Mouse (Mus musculus) MEL (cell line): ENCODE measurements around the gene Trappc10. TPM values are rescaled to one million over a fixed set of nuclear protein-coding genes. Genes with fewer than 3 reads are reported as not detected.

Source experiments
- DNase-seq: peaks from one replicate; pipeline ENCODE4 v3.0.0; 2011; ENCODE audit warnings: low read depth, low spot score
- H3K27ac ChIP-seq: 2 replicates; pipeline ENCODE4 v1.5.1; 2012; ENCODE audit warnings: low read depth, mild to moderate bottlenecking, control low read depth, low read length, moderate library complexity; ENCODE audit not compliant: control insufficient read depth
- H3K27me3 ChIP-seq, 2 experiments: fragments of 150-350 bp in 1 of 2; sonication (generic) in 1 of 2; 2 replicates each; pipeline ENCODE4 v1.6.1; 2012; ENCODE audit warnings: low read length in 2 of 2, mild to moderate bottlenecking in 2 of 2, improper control_type of control experiment in 1 of 2, moderate library complexity in 1 of 2; ENCODE audit not compliant: insufficient read depth in 2 of 2, control insufficient read depth in 1 of 2
- H3K36me3 ChIP-seq, 2 experiments: 2 replicates each; pipeline ENCODE4 v1.6.1; 2012 to 2014; ENCODE audit warnings: low read length in 2 of 2, improper control_type of control experiment in 1 of 2, inconsistent platforms in 1 of 2, mild to moderate bottlenecking in 1 of 2; ENCODE audit not compliant: insufficient read depth in 2 of 2, control insufficient read depth in 1 of 2
- H3K4me1 ChIP-seq, 2 experiments: fragments of 150-350 bp in 1 of 2; sonication (generic) in 1 of 2; 2 replicates each; pipeline ENCODE4 v1.6.1; 2012; ENCODE audit warnings: low read length in 2 of 2, improper control_type of control experiment in 1 of 2, mild to moderate bottlenecking in 1 of 2; ENCODE audit not compliant: insufficient read depth in 2 of 2, control insufficient read depth in 1 of 2
- H3K4me3 ChIP-seq, 2 experiments: fragments of 150-350 bp in 1 of 2; sonication (generic) in 1 of 2; 2 replicates each; pipeline ENCODE4 v1.5.1; 2012; ENCODE audit warnings: low read depth in 2 of 2, low read length in 2 of 2, mild to moderate bottlenecking in 2 of 2, moderate library complexity in 2 of 2, control low read depth in 1 of 2, improper control_type of control experiment in 1 of 2; ENCODE audit not compliant: control insufficient read depth in 1 of 2, insufficient read depth in 1 of 2
- H3K79me2 ChIP-seq: 2 replicates; pipeline ENCODE4 v1.6.1; 2012; ENCODE audit warnings: mild to moderate bottlenecking, low read length, moderate library complexity; ENCODE audit not compliant: control insufficient read depth, poor library complexity, insufficient read depth
- H3K9ac ChIP-seq: 2 replicates; pipeline ENCODE4 v1.6.1; 2012; ENCODE audit warnings: low read depth, mild to moderate bottlenecking, control low read depth, low read length, moderate library complexity; ENCODE audit not compliant: control insufficient read depth, poor library complexity, severe bottlenecking
- H3K9me3 ChIP-seq: fragments of 150-350 bp; sonication (generic); replicated peaks from 2 replicates; pipeline ENCODE4 v1.6.1; 2012; ENCODE audit warnings: mild to moderate bottlenecking, low read length, improper control_type of control experiment, moderate library complexity; ENCODE audit not compliant: insufficient read depth
- CHD1 ChIP-seq: IDR thresholded peaks from 2 replicates; pipeline ENCODE4 v1.6.1; 2012; ENCODE audit warnings: low read depth, mild to moderate bottlenecking, inconsistent platforms, low read length, improper control_type of control experiment
- E2F4 ChIP-seq: IDR thresholded peaks from 2 replicates; pipeline ENCODE4 v1.6.1; 2011; ENCODE audit warnings: low read depth, low read length, improper control_type of control experiment, borderline replicate concordance
- ELF1 ChIP-seq: IDR thresholded peaks from 2 replicates; pipeline ENCODE4 v1.6.1; 2014; ENCODE audit warnings: low read depth, mild to moderate bottlenecking, inconsistent platforms, low read length, improper control_type of control experiment, moderate library complexity
- ETS1 ChIP-seq: IDR thresholded peaks from 2 replicates; pipeline ENCODE4 v1.6.1; 2012; ENCODE audit warnings: low read depth, mild to moderate bottlenecking, inconsistent platforms, low read length, improper control_type of control experiment, moderate library complexity
- GABPA ChIP-seq: IDR thresholded peaks from 2 replicates; pipeline ENCODE4 v1.6.1; 2012; ENCODE audit warnings: low read depth, mild to moderate bottlenecking, inconsistent platforms, low read length, improper control_type of control experiment, moderate library complexity
- HCFC1 ChIP-seq: IDR thresholded peaks from 2 replicates; pipeline ENCODE4 v1.6.1; 2012; ENCODE audit warnings: low read depth, mild to moderate bottlenecking, inconsistent platforms, low read length, improper control_type of control experiment, moderate library complexity
- JUND ChIP-seq: IDR thresholded peaks from 2 replicates; pipeline ENCODE4 v1.6.1; 2011; ENCODE audit warnings: low read depth, mild to moderate bottlenecking, improper control_type of control experiment, low read length
- KAT2A ChIP-seq: conservative IDR thresholded peaks from 2 replicates; pipeline ENCODE4 v1.6.1; 2012; ENCODE audit warnings: low read depth, low read length, improper control_type of control experiment, inconsistent platforms
- MAX ChIP-seq: IDR thresholded peaks from 2 replicates; pipeline ENCODE4 v1.6.1; 2011; ENCODE audit warnings: low read length, improper control_type of control experiment
- MAZ ChIP-seq: IDR thresholded peaks from 2 replicates; pipeline ENCODE4 v1.6.1; 2012; ENCODE audit warnings: low read depth, mild to moderate bottlenecking, inconsistent platforms, low read length, improper control_type of control experiment
- MYC ChIP-seq: IDR thresholded peaks from 2 replicates; pipeline ENCODE4 v1.6.1; 2011; ENCODE audit warnings: low read depth, mild to moderate bottlenecking, low read length, improper control_type of control experiment, moderate library complexity
- NELFE ChIP-seq: IDR thresholded peaks from 2 replicates; pipeline ENCODE4 v1.6.1; 2011; ENCODE audit warnings: low read depth, low read length, improper control_type of control experiment
- NRF1 ChIP-seq: IDR thresholded peaks from 2 replicates; pipeline ENCODE4 v1.6.1; 2014; ENCODE audit warnings: low read depth, mild to moderate bottlenecking, inconsistent platforms, low read length, improper control_type of control experiment, moderate library complexity; ENCODE audit not compliant: poor library complexity, insufficient read depth, severe bottlenecking
- POLR2A ChIP-seq, 2 experiments: IDR thresholded peaks; 2 replicates each; pipeline ENCODE4 v1.6.1; 2011 to 2012; ENCODE audit warnings: low read length in 2 of 2, mild to moderate bottlenecking in 2 of 2, control low read depth in 1 of 2, improper control_type of control experiment in 1 of 2, low read depth in 1 of 2, moderate library complexity in 1 of 2; ENCODE audit not compliant: control insufficient read depth in 1 of 2, insufficient read depth in 1 of 2, poor library complexity in 1 of 2
- POLR2AphosphoS2 ChIP-seq: IDR thresholded peaks from 2 replicates; pipeline ENCODE4 v1.6.1; 2011; ENCODE audit warnings: low read length, improper control_type of control experiment
- POLR2AphosphoS5 ChIP-seq: IDR thresholded peaks from 2 replicates; pipeline ENCODE4 v1.6.1; 2012; ENCODE audit warnings: low read depth, borderline replicate concordance, mild to moderate bottlenecking, inconsistent platforms, low read length, moderate library complexity, mixed read lengths
- RCOR1 ChIP-seq: IDR thresholded peaks from 2 replicates; pipeline ENCODE4 v1.6.1; 2012; ENCODE audit warnings: low read depth, mild to moderate bottlenecking, inconsistent platforms, low read length, improper control_type of control experiment
- TAL1 ChIP-seq: IDR thresholded peaks from 2 replicates; pipeline ENCODE4 v1.6.1; 2012; ENCODE audit warnings: mild to moderate bottlenecking, inconsistent platforms, low read length, moderate library complexity, mixed read lengths
- UBTF ChIP-seq: IDR thresholded peaks from 2 replicates; pipeline ENCODE4 v1.6.1; 2012; ENCODE audit warnings: low read depth, mild to moderate bottlenecking, inconsistent platforms, low read length, improper control_type of control experiment, moderate library complexity, borderline replicate concordance; ENCODE audit not compliant: insufficient read depth
- USF1 ChIP-seq: IDR thresholded peaks from 2 replicates; pipeline ENCODE4 v1.6.1; 2014; ENCODE audit warnings: low read depth, mild to moderate bottlenecking, inconsistent platforms, low read length, improper control_type of control experiment, moderate library complexity
- ZC3H11A ChIP-seq: IDR thresholded peaks from 2 replicates; pipeline ENCODE4 v1.6.1; 2012; ENCODE audit warnings: low read depth, mild to moderate bottlenecking, inconsistent platforms, low read length, improper control_type of control experiment
- ZMIZ1 ChIP-seq: IDR thresholded peaks from 2 replicates; pipeline ENCODE4 v1.6.1; 2012; ENCODE audit warnings: low read depth, mild to moderate bottlenecking, inconsistent platforms, low read length, improper control_type of control experiment, moderate library complexity
- ZNF384 ChIP-seq: IDR thresholded peaks from 2 replicates; pipeline ENCODE4 v1.6.1; 2012; ENCODE audit warnings: low read depth, mild to moderate bottlenecking, inconsistent platforms, low read length, improper control_type of control experiment
- polyA plus RNA-seq, 2 experiments: library from polyadenylated mRNA; stranded (reverse) in 1 of 2; unstranded in 1 of 2; fragments of >175 nt in 1 of 2; fragments of >200 nt in 1 of 2; gene quantifications; 2 replicates each; pipeline versions ENCODE4 v1.2.1 to v1.2.4; 2012; ENCODE audit warnings: low replicate concordance in 2 of 2, low read depth in 1 of 2; ENCODE audit not compliant: insufficient read length in 2 of 2, insufficient read depth in 1 of 2, missing spikeins in 1 of 2
- total RNA-seq: library from RNA; depleted of rRNA; stranded (reverse); fragments of 300-350 nt; gene quantifications from 2 replicates; pipeline ENCODE4 v1.2.3, GENCODE M21; 2012

Trappc10 gene
- total and polyA plus RNA-seq, 3 experiments: 26.1 to 35.5 TPM; not detected in 1

DNA sequence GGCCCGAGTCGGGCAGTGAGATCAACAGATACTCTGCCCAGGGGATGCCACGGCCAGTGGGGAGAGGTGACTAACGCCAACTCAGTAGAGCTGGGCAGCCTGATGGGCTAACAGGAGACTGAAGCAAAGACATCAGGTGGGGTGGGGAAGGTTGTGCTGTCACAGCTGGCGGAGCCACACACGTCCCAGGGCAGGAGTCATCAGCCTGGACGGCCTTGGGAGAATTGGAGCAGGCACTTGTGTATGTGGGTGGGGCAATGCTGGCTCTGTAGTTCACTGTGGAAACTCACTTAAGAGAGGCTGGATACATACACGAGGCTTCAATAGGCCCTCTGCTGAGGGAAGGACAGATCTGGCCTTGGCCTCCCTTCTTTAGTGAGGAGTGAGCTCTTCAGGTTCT is 83.3 kb downstream of the Trappc10 start:
- Histone ChIP-seq H3K27me3 (no peaks in the 10 kb centered on the region), H3K79me2 (no peaks in the 10 kb centered on the region)
- DNase-seq: no peak
- no peak for TF ChIP-seq KAT2A
- TF ChIP-seq GABPA: no peak
- TF ChIP-seq ZC3H11A: no peak
- no peak for TF ChIP-seq ZMIZ1
- no peak for TF ChIP-seq HCFC1
- TF ChIP-seq CHD1: no peak
- TF ChIP-seq POLR2A (IDR thresholded peaks at IDR 0.05; ENCODE audit: control insufficient read depth in 1 of 2, insufficient read depth in 1 of 2, low read depth in 1 of 2, low read length in 2 of 2, poor library complexity in 1 of 2): no peak
- no peak for TF ChIP-seq POLR2AphosphoS2
- no peak for TF ChIP-seq E2F4
- no peak for TF ChIP-seq UBTF
- TF ChIP-seq JUND: no peak
- no peak for TF ChIP-seq USF1
- TF ChIP-seq ETS1: no peak
- TF ChIP-seq MYC: no peak
- no peak for TF ChIP-seq ZNF384
- TF ChIP-seq ELF1: no peak
- no peak for TF ChIP-seq NRF1
- TF ChIP-seq, all 39 proteins: peak for 0
- no peaks in the 10 kb centered on the region for H3K36me3 ChIP-seq
- no peaks in the 10 kb centered on the region for H3K9me3 ChIP-seq
- H3K9ac ChIP-seq: no peak overlapping the region
- no peak overlapping the region for H3K4me3 ChIP-seq
- H3K27ac ChIP-seq: no peak overlapping the region
- H3K4me1 ChIP-seq: no peaks in the 10 kb centered on the region

DNA sequence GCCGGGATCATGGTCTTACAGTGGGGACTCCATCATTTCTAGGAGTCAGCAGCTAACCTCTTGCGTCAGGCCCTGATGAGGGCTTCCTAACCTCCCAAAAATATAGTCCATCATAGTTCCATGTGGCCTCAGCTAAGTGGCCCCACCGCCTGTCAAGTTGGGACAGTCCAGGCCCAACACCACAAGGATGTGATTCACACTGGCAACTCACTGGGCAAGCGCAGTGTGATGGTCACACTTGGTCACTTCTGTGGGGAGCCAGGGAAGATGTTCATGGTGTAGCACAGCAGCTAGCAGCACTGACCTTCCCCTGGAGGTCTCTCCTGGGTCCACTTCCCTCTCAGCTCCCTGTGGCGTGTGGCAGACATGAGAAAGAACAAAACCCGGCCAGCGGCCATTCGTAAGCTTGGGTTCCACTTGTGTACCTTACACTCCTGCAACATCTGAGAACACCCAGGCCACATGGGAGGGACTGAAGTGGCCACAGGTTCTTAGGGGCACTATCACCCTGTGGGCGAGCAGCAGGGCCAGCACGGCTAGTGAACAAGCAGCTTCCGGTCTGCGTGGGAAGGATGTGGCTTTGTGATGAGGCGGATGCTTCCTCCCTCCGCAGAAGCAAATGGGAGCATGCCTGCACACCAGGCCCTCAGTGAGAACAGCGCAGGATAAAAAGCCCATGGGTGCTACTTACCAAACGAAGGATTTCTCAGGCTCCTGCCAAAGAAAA is 83.9 kb downstream of the Trappc10 start:
- no peaks in the 10 kb centered on the region for H3K9me3 ChIP-seq
- H3K4me1 ChIP-seq: no peaks in the 10 kb centered on the region
- H3K27me3 ChIP-seq: no peaks in the 10 kb centered on the region
- TF ChIP-seq RCOR1 (no peak), MAX (no peak), POLR2AphosphoS5 (no peak), NELFE (no peak), MAZ (no peak), POLR2AphosphoS2 (no peak), KAT2A (no peak), TAL1 (no peak)
- H3K36me3 ChIP-seq: no peaks in the 10 kb centered on the region
- H3K9ac ChIP-seq: no peak overlapping the region
- no peak overlapping the region for H3K27ac ChIP-seq
- no peaks in the 10 kb centered on the region for H3K79me2 ChIP-seq
- H3K4me3 ChIP-seq: no peak overlapping the region
- DNase-seq: no peak
